Mouse (Mus musculus) heart, postnatal 0 days (tissue): Measurements from ENCODE around the gene Chmp6.
A peak's percentile ranks its signal among the peaks of the same experiment; 100 is the strongest.

ENCODE experiments used
- CTCF ChIP-seq: IDR thresholded peaks from 2 replicates; pipeline ENCODE4 v1.5.1; 2016; ENCODE audit warnings: antibody characterized with exemption, control low read depth, low read depth
- EP300 ChIP-seq: IDR thresholded peaks from 2 replicates; pipeline ENCODE4 v1.6.1; 2016; ENCODE audit warnings: antibody characterized with exemption, low read depth

DNA sequence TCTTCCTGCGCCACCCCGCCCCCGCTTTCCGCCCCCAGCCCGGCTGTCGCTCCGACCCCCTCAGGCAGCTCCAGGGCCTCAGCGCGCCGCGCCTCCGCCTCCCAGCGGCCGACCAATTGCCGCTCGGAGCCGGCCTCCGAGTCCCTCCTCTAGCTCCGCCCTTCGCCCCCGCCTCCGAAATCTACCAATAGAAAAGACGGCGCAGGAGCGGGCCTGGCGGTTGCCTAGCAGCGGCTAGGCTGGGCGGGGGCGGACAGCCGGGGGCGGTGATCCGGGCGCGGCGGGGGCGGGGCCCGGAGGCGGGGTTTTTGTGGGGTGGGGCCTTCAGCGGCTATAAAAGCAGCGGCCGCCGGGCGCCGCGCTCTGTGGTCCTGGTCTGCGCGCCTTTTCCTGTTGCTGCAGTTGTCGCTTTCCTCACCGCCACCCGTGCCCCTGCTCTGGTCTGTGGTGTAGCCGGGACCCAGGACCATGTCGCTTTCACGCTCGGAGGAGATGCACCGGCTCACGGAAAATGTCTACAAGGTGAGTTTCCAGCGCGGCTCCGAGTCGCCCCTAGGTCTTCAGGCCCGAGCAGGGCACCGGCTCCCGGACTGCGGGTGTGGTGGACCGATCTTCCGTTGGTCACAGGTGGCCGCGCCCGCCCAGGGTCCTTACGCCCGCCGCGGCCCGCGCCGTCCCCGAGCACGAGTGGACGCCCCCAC lies 29.6 kb downstream of the Chmp6 start, which contains the start of gene Baiap2:
- TF ChIP-seq CTCF (peak; percentile 9; the same call in 1 of the 2 replicates), EP300 (peak; percentile 12; the same call in 1 of the 2 replicates)
